Mouse (Mus musculus) embryo, embryonic 9.5 days (tissue): ENCODE measurements at regions not wholly inside any gene's neighbourhood (a gene's known extent, or its start where the extent isn't known, plus 50 kb on each side); places are given as distances from the start of the nearest gene placed in this dataset.
A peak's percentile ranks its signal among the peaks of the same experiment; 100 is the strongest.

ENCODE experiments used
- DNase-seq: peaks from one replicate; pipeline ENCODE4 v3.0.0-alpha.2; 2017; ENCODE audit errors: extremely low spot score

- no peak for DNase-seq
These were observed 228.7 kb upstream of the Kazn start for GRCm38 (mm10) chr4:142467920-142468319.

GRCm38 (mm10) chr4:142465226-142465625 is 226.0 kb upstream of the Kazn start:
- no peak for DNase-seq

GRCm38 (mm10) chr4:142464066-142464465 is 224.9 kb upstream of the Kazn start:
- no peak for DNase-seq

GRCm38 (mm10) chr4:142460468-142461086 is 221.4 kb upstream of the Kazn start:
- DNase-seq, result no peak

- DNase-seq, result no peak
These were observed 213.4 kb upstream of the Kazn start for GRCm38 (mm10) chr4:142452614-142453013.

- no peak for DNase-seq
These were observed 211.7 kb upstream of the Kazn start for GRCm38 (mm10) chr4:142450884-142451283.

GRCm38 (mm10) chr4:142449713-142450112 is 210.5 kb upstream of the Kazn start:
- no peak for DNase-seq

- no peak for DNase-seq
These were observed 210.0 kb upstream of the Kazn start for GRCm38 (mm10) chr4:142449198-142449702.

GRCm38 (mm10) chr4:142447529-142447928 is 208.3 kb upstream of the Kazn start:
- DNase-seq, result no peak

- no peak for DNase-seq
These were observed 201.8 kb upstream of the Kazn start for GRCm38 (mm10) chr4:142441045-142441444.

- DNase-seq, result no peak
These were observed 200.4 kb upstream of the Kazn start for GRCm38 (mm10) chr4:142439450-142440183.

- DNase-seq, result no peak
These were observed 185.4 kb upstream of the Kazn start for GRCm38 (mm10) chr4:142424596-142424995.

- DNase-seq, result no peak
These were observed 181.2 kb upstream of the Kazn start for GRCm38 (mm10) chr4:142420427-142420826.

GRCm38 (mm10) chr4:142414874-142415273 is 175.7 kb upstream of the Kazn start:
- DNase-seq, result no peak

GRCm38 (mm10) chr4:142411792-142412191 is 172.6 kb upstream of the Kazn start:
- no peak for DNase-seq

- no peak for DNase-seq
These were observed 171.7 kb upstream of the Kazn start for GRCm38 (mm10) chr4:142410596-142411573.

GRCm38 (mm10) chr4:142397858-142398257 is 158.7 kb upstream of the Kazn start:
- DNase-seq, result no peak

GRCm38 (mm10) chr4:142392924-142393323 is 153.7 kb upstream of the Kazn start:
- peak; percentile 41 for DNase-seq

GRCm38 (mm10) chr4:142390531-142391195 is 151.5 kb upstream of the Kazn start:
- DNase-seq, result no peak

GRCm38 (mm10) chr4:142388476-142388875 is 149.3 kb upstream of the Kazn start:
- DNase-seq, result no peak

- no peak for DNase-seq
These were observed 142.0 kb upstream of the Kazn start for GRCm38 (mm10) chr4:142381168-142381567.

GRCm38 (mm10) chr4:142378452-142378851 is 139.3 kb upstream of the Kazn start:
- no peak for DNase-seq
